Mouse (Mus musculus): ENCODE measurements at regions not wholly inside any gene's neighbourhood (a gene's known extent, or its start where the extent isn't known, plus 50 kb on each side); places are given as distances from the start of the nearest gene placed in this dataset.

DNA sequence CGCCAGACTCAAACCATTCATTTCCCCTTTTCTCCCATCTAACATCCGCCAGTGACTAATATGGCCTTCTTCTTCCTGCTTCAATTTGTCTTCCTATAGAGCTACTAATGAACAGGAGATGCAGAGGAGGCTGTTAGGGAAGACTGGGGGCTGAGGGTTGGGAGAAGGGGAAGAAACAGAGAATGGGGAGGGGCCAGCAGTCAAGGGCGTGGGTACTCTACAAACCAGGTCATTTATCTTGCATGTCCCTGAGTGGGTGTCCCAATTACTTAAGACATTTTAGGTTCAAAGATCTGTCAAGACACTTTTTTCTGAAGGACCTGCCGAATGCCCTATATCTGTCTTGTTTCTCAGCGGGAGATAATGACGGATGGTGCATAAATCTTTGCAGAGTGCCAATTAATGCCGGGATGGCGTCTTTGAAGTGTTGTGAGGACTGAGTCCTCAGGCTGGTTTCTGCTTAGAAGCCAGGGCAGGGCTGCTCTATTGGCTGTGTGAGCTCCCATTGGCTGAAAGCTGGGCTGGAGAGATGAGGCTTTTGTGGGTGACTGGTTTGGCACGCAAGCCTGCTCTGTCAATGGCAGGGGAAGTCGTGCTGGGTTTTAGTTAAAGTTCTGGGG is 294.7 kb upstream of the Ppp2r3a start:
- DNase-seq, result no peak

- DNase-seq, result no peak
Observed at GRCm38 (mm10) chr9:101518137-101518536, 266.5 kb upstream of the Ppp2r3a start.

DNA sequence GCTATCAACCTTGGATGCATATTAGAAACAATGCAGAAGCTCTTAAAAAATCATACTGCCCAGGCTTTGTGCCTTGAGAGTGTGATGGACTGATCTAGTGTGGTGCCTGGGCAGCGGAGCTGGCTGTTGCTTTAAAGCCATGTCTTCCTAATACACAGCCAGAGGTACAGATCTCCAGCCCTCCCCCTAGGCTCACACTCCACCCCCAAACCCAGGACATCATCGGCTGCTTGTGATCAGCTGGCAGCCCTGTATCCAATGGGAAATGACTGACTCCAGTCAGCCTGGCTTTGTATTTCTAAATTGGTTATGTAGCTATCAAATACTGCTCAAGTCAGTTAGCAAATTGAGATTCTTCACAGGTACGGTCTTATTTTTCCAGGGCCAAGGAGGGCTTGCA is 259.2 kb upstream of the Ppp2r3a start:
- no peak for DNase-seq

DNA sequence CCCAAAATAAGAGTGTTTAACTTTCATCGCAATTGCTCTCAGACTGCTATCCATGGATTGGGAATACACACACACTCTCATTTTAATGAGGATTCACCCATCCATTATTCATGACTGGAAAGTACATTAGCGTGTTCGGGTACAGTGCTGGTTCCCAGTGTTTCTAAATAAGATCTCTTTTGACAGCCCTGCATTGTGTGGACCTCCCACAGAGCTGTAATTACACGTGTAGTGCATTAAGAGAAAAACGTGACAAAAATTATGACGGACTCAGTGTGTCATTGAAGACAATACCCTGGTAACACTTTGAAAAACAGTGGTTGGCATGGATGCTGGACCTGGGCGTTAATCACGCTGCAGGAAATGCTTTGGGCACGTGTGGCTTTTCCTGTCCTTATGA is 257.6 kb upstream of the Ppp2r3a start:
- no peak for DNase-seq

- peak; percentile 40 for DNase-seq
Observed at GRCm38 (mm10) chr9:101507023-101507690, 255.6 kb upstream of the Ppp2r3a start.

DNA sequence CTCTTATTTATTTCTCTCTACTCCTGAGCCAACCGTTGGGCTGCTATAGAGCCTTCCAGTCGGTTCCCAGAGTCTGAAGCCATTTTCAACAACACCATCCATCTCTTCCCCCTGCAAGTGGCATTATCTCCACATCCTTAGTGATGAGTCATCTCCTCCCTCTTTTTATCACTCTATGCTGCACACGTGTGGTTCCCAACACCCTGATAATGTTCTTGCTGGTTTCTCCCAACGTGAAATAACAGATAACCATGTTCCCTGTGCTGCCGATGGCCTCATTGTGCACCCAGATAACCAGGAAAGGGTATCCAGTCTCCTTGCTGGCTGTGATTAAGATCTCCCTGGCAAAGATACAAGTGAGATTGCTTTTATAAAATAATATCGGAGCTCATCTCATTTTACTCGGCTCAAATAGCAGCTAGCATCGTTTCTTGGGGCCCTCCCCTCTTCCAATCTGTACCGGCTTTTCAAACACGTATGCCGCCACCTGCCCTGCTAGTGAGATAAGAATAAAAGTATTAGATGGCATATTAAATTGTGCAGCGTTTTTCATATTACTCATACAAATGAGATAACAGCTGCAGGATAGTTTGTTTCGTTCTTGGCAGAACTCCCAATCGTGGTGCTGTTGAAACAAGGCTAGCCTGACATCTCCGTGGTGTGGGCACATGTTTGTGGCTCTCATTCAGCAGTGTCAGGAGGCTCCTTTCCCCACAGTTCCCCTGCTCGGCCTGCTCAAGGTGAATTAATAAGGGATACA is 250.3 kb upstream of the Ppp2r3a start:
- no peak for DNase-seq

DNA sequence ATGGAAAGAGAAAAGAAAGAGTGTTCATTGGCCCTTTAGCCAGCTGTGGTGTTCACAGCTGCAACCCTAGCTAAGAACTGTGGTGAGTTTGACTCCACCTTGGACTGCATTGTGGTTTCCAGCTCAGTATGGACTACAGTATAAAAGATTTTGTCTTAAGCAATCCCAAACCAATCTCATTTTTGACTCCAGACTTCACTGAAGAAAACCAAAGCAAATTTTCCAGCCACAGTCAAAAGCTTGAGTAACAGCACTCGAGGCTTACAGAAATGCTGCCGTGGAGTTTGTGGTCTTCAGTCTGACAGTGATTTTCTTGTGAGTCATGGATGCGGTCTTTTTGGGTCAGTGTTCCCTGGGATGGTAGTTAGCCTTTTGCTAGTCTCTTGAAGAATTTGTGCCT is 249.4 kb upstream of the Ppp2r3a start:
- DNase-seq, result no peak

DNA sequence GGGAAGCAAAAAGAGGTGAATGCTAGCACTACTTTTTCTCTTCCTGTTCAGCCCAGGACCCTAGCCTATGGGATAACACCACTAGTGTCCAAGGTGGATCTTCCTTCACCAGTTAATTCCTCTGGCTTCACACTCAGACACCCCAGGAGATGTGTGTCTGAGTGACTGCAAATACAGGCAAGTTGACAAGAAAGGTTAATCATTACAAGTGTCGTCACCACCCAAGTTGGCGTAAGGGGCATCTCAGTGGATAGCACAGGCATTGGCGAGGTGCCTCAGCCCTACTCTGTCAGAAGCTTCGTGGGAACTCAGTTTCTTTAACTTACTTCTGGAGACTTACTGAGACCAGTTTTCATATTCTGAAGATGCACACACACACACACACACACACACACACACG is 247.1 kb upstream of the Ppp2r3a start:
- no peak for DNase-seq

GRCm38 (mm10) chr9:101495768-101496167 is 244.2 kb upstream of the Ppp2r3a start:
- no peak for DNase-seq

GRCm38 (mm10) chr9:101489013-101489412 is 237.4 kb upstream of the Ppp2r3a start:
- no peak for DNase-seq

GRCm38 (mm10) chr9:101476223-101476622 is 224.6 kb upstream of the Ppp2r3a start:
- DNase-seq, result no peak

GRCm38 (mm10) chr9:101473074-101473461 is 221.5 kb upstream of the Ppp2r3a start:
- DNase-seq, result no peak

GRCm38 (mm10) chr9:101472101-101473073 is 220.8 kb upstream of the Ppp2r3a start:
- DNase-seq, result no peak

GRCm38 (mm10) chr9:101471665-101472064 is 220.1 kb upstream of the Ppp2r3a start:
- no peak for DNase-seq

DNA sequence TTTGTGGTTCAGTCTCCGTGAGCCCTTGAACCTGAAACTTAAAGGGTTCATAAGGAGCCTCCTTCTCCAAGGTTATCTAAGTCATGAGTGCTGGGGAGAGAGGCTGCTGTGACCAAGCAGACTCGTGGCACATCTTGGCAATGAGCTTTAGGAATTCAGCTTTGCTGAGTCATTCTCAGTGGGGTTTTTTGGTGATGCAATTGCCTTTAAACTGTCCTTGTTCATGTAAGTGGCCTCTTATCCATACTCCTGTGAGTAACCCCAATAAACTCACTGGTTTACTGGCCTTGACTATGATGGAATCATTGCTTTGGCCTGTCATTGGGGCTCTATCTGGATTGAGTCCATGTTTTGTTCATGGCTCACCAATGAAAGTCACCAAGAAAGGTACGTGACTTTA is 218.2 kb upstream of the Ppp2r3a start:
- DNase-seq, result no peak

GRCm38 (mm10) chr9:101464727-101465427 is 213.3 kb upstream of the Ppp2r3a start:
- DNase-seq, result no peak

DNA sequence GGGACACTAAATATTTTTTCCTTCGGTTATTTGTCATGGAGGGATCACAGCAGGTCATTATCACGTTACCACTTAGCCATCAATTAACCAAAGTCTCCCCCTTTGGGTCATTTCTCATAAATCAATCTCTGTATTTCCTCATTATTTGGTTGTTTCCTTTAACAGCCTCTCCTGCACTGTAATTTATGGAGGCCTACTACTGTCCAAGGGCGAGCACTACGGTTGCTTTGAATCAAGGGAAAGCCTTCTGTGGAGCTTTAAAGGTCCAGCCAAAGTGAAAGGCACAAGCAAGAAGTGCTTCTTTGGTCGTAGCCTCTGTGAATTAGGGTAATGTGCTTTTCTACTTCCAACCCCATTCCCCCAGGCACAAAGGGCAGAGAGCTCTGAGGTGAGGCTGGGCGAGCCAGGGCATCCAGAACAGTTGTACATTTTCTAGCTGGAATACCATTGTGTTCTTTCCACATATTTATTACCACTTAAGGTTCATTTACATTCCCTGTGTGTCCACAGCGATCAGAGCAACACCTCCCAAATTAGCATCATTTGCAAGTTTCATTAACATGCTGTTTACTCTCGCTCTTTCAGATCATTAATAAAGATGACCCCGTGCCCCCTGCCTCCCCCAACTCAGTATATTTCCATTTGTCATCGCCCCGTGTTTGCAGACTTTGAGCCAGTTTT is 207.5 kb upstream of the Ppp2r3a start:
- DNase-seq, result peak; percentile 3

DNA sequence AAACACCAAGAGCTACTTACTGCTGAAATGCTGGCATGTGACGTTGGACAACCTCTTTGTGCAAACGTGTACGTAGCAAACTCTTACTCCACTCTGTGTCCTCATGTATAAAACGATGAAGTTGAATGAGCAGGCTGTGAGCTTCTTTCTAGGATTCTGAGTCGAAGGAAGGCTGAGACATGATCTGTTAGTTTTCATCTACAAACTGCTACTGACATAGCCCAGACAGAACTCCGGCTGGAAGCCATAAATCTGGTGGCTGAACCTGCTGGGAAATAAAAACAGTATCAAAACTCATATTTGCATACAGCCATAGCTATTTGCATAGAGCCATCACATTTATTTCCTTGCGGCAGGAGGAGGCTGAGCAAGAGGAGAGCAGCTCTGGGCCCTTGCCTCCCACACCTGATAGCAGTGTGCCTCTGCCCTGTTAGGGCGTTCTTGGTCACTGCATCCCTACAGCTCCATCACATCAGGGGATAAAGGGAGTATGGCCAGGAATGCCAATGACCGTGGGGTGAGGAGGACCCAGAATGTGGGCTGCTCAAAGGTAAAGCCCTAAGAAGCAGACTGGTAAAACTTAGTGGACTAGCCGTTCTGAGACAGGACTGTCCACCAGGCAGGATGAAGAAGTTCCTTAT is 206.8 kb upstream of the Ppp2r3a start:
- DNase-seq, result no peak

- DNase-seq, result no peak
Observed at GRCm38 (mm10) chr9:101446316-101446715, 194.7 kb upstream of the Ppp2r3a start.

- DNase-seq, result no peak
Observed at GRCm38 (mm10) chr9:101445764-101446163, 194.2 kb upstream of the Ppp2r3a start.

DNA sequence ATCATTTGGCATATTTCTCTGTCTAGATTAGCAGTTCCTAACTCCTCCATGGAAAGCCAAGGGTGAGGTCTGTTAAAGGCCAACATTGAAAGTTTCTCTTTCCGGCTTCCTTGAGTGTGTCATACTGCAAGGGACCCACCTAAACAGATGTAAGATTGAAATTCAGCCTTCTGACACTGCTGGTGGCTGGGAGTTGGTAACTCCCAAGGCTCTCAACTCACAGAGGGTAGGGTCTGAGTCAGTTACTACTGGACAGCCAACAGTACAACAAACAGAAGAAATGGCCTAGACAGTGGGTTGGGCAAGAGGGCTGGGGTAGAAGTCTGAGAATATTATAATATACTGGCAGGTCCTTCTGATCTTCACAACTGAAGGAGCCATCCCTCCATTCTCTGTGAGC is 193.7 kb upstream of the Ppp2r3a start:
- no peak for DNase-seq

Measured in kidney, postnatal 14 days (tissue).